18 mouse cellular contexts compared by ENCODE assay signal in the genomic region with DNA sequence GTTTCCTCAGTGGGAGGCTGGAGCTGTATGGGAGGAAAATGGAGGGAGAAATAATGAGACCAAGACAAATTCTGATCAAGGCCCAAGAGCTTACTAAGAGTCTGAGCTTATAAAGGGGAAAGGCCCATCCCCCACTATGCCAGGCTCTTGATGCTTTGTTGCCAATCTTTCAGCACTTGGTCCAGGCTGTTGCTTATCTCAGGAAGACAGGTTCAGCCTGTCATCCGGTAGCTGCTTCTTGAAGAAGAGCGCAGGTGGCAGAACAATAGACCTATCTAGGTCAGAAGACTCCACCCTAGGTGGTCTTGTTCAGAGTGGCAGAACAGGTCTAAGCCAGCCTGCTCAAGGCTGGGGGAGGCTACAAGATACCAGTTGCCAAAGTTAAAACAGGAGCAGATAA.
DNase-seq lines count a peak whose midpoint lies in the region; TF ChIP-seq lines count a peak whose summit lies in the region.
"Had no signal": no experiment of that assay in that cellular context is flagged by ENCODE, and none has a peak within 500 bp of the region (broad histone marks: within the 10 kb centered on the region; RNA-seq: fewer than 3 reads in every experiment).

No protein-coding gene starts in this region.

- no peaks in the 10 kb centered on the region for H3K27me3 ChIP-seq in thymus, adult 2 months (ENCODE audit: control insufficient read depth, insufficient read depth, low read length)
- H3K27me3 ChIP-seq: CH12.LX; embryonic facial prominence, embryonic 12.5 days; forebrain, embryonic 15.5 days; heart, embryonic 15.5 days had no signal

- no peaks in the 10 kb centered on the region for H3K36me3 ChIP-seq in thymus, adult 2 months (ENCODE audit: control insufficient read depth, insufficient read depth, low read length)
- H3K36me3 ChIP-seq: embryonic facial prominence, embryonic 12.5 days; forebrain, embryonic 15.5 days; heart, embryonic 15.5 days; hindbrain, embryonic 10.5 days had no signal

- H3K27ac ChIP-seq in thymus, adult 2 months (ENCODE audit: control insufficient read depth, insufficient read depth, low read length): no peak overlapping the region; the same call in 1 of the 2 replicates
- H3K27ac ChIP-seq: embryonic facial prominence, embryonic 12.5 days; forebrain, embryonic 15.5 days; heart, embryonic 15.5 days; hindbrain, embryonic 10.5 days; hindbrain, embryonic 14.5 days had no signal

- no peak for TF ChIP-seq CTCF in thymus, adult 2 months (IDR thresholded peaks at IDR 0.05; ENCODE audit: borderline replicate concordance, control insufficient read depth, extremely low read depth, insufficient read depth, low read length, poor library complexity)

- DNase-seq in R1 (ENCODE audit: low read depth, low spot score): peak; percentile 28
- peak; percentile 59 for DNase-seq in thymus, adult 2 months
- DNase-seq in thymus, postnatal 25 days: peak; percentile 66
- no peak for DNase-seq in cerebellum, adult 9-10 months
- no peak for DNase-seq in cerebellum, adult 11 months
- no peak for DNase-seq in testis, postnatal 10 days (ENCODE audit: low spot score)
- DNase-seq: adrenal gland, postnatal 14 days; cerebellum, adult 18-20 months; cerebellum, postnatal 14 days; gastrocnemius, postnatal 36 days; heart, adult 11 months; heart, postnatal 14 days had no signal

- 46% methylated on average over 2 of the region's 2 CpGs for WGBS in thymus, adult 2 months

- TF ChIP-seq POLR2A in thymus, adult 2 months (IDR thresholded peaks at IDR 0.05; ENCODE audit: control insufficient read depth, extremely low read depth, insufficient read depth, low read length, poor library complexity): no peak

- H3K4me1 ChIP-seq in thymus, adult 2 months (replicated peaks; ENCODE audit: control insufficient read depth, insufficient read depth, low read length): no peaks in the 10 kb centered on the region
- H3K4me1 ChIP-seq: embryonic facial prominence, embryonic 12.5 days; forebrain, embryonic 15.5 days; heart, embryonic 15.5 days; hindbrain, embryonic 10.5 days had no signal

- H3K4me3 ChIP-seq in thymus, adult 2 months (ENCODE audit: control insufficient read depth, insufficient read depth, low read length): no peak overlapping the region
- H3K4me3 ChIP-seq: embryonic facial prominence, embryonic 12.5 days; forebrain, embryonic 15.5 days; heart, embryonic 15.5 days; hindbrain, embryonic 10.5 days had no signal

Comparison
In these comparisons a context has a peak if more than half of its experiments do, and no peak if none do; other contexts are left out.
1. DNase-seq: peak in R1 (single experiment), thymus, adult 2 months (single experiment) and thymus, postnatal 25 days (single experiment); none in cerebellum, adult 9-10 months (single experiment), cerebellum, adult 11 months (single experiment) and testis, postnatal 10 days (single experiment).